Mouse (Mus musculus): ENCODE results near the gene Pla2g2e.

DNA sequence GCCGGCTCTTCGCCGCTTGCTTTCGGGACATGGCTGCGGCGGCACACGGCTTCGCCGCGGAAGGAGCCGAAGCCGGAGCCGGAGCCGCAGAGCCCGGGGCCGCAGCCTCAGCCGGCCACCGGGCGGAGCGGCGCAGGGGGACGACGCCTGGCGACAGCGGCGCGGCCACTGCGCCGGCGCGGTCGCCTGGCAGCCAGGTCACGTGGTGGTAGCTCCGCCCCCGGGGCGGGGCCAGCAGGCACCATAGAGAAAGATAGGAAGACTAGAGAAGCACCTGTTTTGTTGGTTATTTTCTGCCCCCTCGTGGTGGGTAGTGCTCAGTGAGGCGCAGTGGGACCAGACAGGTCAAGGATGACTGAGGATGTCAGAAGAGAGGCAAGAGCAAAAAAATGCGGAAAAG is 36.1 kb downstream of the Pla2g2e start, which contains the start of gene Otud3:
- TF ChIP-seq CHD2 (IDR thresholded peaks at IDR 0.05; ENCODE audit: low read depth, low read length): no peak
- no peak for TF ChIP-seq MAFK (IDR thresholded peaks at IDR 0.05; ENCODE audit: insufficient read depth, low read depth, low read length)
- TF ChIP-seq ZC3H11A (IDR thresholded peaks at IDR 0.05; ENCODE audit: borderline replicate concordance, low read depth, low read length): no peak
- TF ChIP-seq ZNF384 (IDR thresholded peaks at IDR 0.05; ENCODE audit: low read depth, low read length): 0 out of 2 replicates have a peak, but pooled peaks have one; percentile 29

Data from ES-E14 (cell line).